Mouse (Mus musculus): Measurements from ENCODE around the gene Mnat1.

Mnat1 gene

DNA sequence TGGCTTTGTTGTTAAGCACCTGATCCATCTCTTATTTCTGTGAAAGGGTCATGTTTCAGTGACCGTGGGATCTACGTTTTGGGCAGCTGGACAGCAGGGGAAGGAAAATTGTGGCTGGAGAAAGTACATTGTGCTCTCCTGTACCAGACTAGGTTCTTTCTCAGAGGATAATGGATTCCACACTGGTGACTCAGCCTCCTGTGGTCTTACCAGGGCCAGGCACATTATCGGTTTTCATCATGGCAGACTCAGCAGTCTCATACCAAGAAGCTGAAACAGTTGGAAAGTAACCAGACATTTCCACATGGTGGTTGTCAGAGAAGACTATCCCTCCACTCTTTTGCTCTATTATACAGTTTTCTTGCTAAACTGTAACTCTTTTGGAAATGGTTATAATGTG is 23.7 kb downstream of the Mnat1 start:
- DNase-seq (ENCODE audit: low read depth): no peak

DNA sequence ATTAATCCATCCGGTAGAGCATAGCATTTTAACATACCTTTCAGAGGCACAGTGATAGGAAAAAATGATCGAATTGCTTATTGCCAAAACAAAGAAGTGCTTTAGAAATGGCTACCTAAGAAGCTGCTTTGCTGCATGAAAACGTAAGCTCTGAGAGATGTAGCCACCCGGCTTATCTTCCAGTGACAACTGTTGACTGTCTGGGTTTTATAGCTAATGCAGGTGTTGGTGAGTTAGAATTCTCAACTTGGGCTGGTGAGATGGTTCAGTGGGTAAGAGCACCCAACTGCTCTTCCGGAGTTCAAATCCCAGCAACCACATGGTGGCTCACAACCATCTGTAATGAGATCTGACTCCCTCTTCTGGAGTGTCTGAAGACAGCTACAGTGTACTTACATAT is 27.5 kb downstream of the Mnat1 start:
- peak; percentile 19 for DNase-seq (ENCODE audit: low read depth)

- DNase-seq (ENCODE audit: low read depth): no peak
These were observed 30.6 kb downstream of the Mnat1 start for GRCm38 (mm10) chr12:73154150-73154549.

GRCm38 (mm10) chr12:73160341-73160740 is 36.8 kb downstream of the Mnat1 start:
- no peak for DNase-seq (ENCODE audit: low read depth)

GRCm38 (mm10) chr12:73162408-73163181 is 39.1 kb downstream of the Mnat1 start:
- no peak for DNase-seq (ENCODE audit: low read depth)

GRCm38 (mm10) chr12:73170794-73171193 is 47.3 kb downstream of the Mnat1 start:
- DNase-seq (ENCODE audit: low read depth): no peak

GRCm38 (mm10) chr12:73183896-73184295 is 60.4 kb downstream of the Mnat1 start:
- DNase-seq (ENCODE audit: low read depth): no peak

DNA sequence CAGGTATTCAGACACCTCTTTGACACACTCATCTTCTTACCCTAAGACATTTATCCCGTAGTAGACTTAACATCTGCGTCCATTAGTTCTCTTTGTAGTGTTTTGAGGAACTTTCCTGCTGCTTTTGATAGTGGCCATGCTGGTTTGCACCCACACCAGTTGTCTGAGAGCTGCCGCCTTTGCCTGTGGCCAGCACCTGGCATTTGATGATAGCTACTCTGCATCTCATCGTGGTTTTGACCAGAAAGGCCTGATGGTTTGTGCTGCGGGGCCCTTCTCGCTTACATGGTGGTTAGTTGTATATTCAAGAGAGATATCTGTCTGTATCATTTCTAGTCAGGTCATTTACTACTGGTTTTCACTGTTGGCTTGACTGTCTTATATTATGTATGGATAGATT is 73.8 kb downstream of the Mnat1 start:
- no peak for DNase-seq (ENCODE audit: low read depth)

GRCm38 (mm10) chr12:73198451-73198850 is 74.9 kb downstream of the Mnat1 start:
- no peak for DNase-seq (ENCODE audit: low read depth)

DNA sequence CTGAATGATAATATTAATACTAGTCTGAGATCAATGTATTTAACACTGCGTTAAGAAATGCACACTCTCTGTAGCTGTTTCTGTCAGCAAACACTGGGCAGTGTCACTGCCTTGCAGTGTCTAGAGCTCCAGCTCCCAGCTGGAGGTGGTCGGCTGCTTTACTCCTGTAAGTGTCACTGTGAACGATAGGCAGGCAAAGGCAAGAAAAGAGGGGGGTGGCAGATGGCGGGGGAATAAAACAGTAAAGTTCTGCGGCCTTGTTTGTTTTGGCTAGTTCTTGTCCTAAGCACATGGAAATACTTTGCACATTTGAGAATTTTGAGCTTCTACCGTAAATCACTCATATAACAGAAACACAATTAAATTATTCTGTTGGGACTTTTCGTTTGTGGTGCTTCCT is 75.9 kb downstream of the Mnat1 start:
- no peak for DNase-seq (ENCODE audit: low read depth)

DNA sequence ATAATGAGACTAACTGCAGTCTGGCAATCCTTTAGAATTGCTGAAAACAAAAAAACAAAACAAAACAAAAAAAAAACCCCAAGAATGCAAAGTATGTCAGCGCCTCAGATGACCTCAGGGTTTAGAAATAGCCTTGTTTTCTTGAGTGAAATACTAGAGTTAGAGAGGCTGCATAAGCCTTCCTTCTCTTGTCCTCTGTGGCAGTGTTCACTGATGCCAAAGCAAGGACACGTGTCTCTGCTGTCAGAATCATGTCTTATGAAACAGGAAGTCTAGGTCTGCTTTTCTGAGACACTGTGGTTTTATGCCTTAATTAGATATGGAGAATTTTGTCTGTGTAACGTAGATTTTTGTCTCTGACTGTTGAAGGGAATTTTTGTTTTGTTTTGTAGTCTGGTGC is 78.1 kb downstream of the Mnat1 start:
- no peak for DNase-seq (ENCODE audit: low read depth)

GRCm38 (mm10) chr12:73205710-73206649 is 82.5 kb downstream of the Mnat1 start:
- no peak for DNase-seq (ENCODE audit: low read depth)

DNA sequence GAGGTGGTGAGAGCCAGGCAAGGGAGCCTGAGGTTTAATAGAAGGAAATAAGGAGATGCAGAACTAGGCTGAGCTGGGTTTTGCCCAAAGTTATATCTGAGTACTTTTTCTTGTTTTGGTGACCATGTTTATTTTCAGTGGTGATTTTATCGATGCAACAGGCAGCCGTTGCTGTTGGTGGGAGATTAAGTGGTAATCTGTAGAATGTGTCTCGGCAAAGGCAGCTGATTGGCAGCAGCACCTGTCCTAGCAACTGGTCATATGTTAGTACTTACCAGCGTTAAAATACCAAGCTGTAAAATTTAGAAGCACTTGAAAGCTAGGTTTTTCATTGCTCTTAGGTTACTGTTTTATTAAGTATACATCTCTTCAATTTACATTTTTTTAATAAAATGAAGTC is 83.5 kb downstream of the Mnat1 start:
- DNase-seq (ENCODE audit: low read depth): no peak

- DNase-seq (ENCODE audit: low read depth): no peak
These were observed 83.9 kb downstream of the Mnat1 start for GRCm38 (mm10) chr12:73207461-73207860.

DNA sequence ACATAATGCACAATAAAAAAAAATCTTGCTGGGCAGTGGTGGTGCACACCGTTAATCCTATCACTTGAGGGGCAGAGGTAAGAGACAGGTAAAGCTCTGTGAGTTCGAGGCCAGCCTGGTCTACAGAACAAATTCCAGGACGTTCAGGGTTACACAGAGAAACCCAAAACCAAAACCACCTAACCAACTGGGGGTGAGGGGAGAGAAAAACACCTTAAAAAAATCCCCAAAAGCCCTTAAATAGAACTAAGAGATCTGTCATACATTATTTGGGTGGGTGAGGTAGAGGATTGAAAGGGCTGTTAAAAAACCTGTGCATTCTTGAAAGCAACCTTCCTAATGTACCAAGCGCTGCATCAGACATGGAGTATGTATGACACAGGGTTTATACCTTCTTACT is 85.0 kb downstream of the Mnat1 start:
- no peak for DNase-seq (ENCODE audit: low read depth)

DNA sequence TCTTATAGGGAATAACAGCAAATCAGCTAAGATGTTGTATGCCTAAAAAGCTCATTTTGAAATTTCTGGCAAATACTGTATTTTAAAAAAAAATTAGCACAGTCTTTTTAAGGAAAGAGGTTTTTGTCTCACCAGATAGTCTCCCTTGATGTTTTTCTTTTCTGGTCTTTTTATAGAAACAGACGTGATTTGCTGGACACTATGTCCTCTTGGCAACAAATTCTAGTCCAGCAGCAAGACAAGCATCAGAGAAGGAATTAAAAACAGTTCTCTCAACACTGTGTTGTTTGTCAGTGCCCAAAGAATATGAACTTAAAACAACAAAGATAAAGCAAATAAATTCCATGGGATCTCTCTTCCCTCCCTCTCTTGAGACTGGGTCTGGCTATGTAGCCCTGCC is 85.6 kb downstream of the Mnat1 start:
- no peak for DNase-seq (ENCODE audit: low read depth)

GRCm38 (mm10) chr12:73210454-73210853 is 86.9 kb downstream of the Mnat1 start:
- no peak for DNase-seq (ENCODE audit: low read depth)

- DNase-seq (ENCODE audit: low read depth): no peak
These were observed 92.3 kb downstream of the Mnat1 start for GRCm38 (mm10) chr12:73215773-73216172.

DNA sequence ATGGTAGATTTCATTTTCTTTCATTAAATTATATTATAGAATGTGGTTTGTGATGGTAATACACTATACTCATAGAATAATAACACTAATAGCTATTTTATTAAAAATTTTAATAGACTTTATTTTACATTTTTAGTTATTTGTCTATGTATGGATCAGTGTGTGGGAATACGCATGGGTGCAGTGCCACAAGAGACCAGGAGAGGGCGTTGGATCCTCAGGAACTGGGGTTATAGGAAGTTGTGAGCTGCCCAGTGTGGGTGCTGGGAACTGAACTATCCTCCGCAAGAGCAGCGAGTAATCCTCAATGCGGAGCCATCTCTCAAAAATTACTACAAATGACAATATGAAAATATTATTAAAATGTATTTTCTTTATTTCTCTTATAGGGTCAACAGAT is 95.1 kb downstream of the Mnat1 start:
- no peak for DNase-seq (ENCODE audit: low read depth)

GRCm38 (mm10) chr12:73221235-73221634 is 97.7 kb downstream of the Mnat1 start:
- DNase-seq (ENCODE audit: low read depth): no peak

DNA sequence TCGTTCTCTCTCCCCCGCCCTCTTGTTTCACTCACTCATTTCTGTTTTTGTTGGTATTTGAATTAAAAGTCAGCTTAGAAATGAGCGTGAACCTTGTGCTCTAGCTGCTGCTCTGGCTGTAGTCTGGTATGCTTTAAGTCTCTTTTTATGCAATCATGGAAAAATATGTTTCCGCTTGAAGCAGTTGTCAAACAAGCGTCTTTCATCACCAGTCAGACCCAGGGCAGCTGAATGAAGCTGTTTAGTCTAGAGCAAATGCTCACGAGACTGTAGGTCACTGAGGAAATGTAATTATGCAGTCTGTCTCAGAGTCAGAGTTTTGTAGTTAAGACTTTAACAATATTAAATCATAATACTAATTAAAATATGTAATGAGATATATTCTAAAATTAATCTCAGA is 100.4 kb downstream of the Mnat1 start:
- DNase-seq (ENCODE audit: low read depth): no peak

- DNase-seq (ENCODE audit: low read depth): no peak
These were observed 104.9 kb downstream of the Mnat1 start for GRCm38 (mm10) chr12:73228427-73228826.

DNA sequence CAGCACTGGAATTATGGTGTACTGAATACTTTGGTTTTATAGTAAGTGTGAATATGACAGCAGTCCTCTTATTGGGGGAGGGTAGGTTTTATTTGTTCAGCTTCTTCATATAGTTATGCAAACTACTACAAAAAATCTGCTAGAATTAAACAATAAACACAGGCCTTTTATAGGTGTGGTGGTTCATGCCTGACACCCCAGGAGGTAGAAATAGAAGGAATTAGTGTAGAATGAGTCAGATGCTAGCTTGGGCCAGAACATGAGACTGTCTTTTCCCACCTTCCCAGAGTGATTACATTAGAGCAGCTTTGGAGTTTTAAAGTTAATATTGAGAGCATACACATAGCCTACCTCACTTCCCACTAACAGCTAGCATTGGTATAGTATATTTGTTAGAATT is 106.7 kb downstream of the Mnat1 start:
- DNase-seq (ENCODE audit: low read depth): no peak

All from c-Kit-positive CD71-positive TER-119-negative erythroid progenitor cells, embryonic 14.5 days (primary cell).